Mouse (Mus musculus) 3134 (cell line): Measurements from ENCODE around the gene Garem2.

Source experiments
- DNase-seq: peaks from one replicate; pipeline ENCODE4 v3.0.0-alpha.2; 2011; ENCODE audit warnings: low spot score; ENCODE audit not compliant: insufficient read length; ENCODE audit errors: extremely low read depth

Garem2 gene

GRCm38 (mm10) chr5:30152007-30152406, 47.0 kb downstream of the Garem2 start:
- no peak for DNase-seq

GRCm38 (mm10) chr5:30152413-30152812, 47.5 kb downstream of the Garem2 start:
- DNase-seq, result no peak

GRCm38 (mm10) chr5:30153222-30153621, 48.3 kb downstream of the Garem2 start:
- DNase-seq, result no peak

- no peak for DNase-seq
These were observed 49.1 kb downstream of the Garem2 start for GRCm38 (mm10) chr5:30154013-30154412.

GRCm38 (mm10) chr5:30154474-30155394, 49.8 kb downstream of the Garem2 start, which contains the start of the genes Hadha and Hadhb:
Hadha (minus strand) TSS chr5:30155162.
Hadhb (plus strand) TSS chr5:30155248.
- peak; percentile 92 for DNase-seq

GRCm38 (mm10) chr5:30155395-30155792, 50.4 kb downstream of the Garem2 start:
- DNase-seq, result no peak

GRCm38 (mm10) chr5:30155821-30156629, 51.1 kb downstream of the Garem2 start:
- DNase-seq, result peak; percentile 4

- no peak for DNase-seq
These were observed 54.6 kb downstream of the Garem2 start for GRCm38 (mm10) chr5:30159601-30160000.

- no peak for DNase-seq
These were observed 56.9 kb downstream of the Garem2 start for GRCm38 (mm10) chr5:30161836-30162235.

- DNase-seq, result no peak
These were observed 57.4 kb downstream of the Garem2 start for GRCm38 (mm10) chr5:30162339-30162738.

GRCm38 (mm10) chr5:30165234-30165946, 60.4 kb downstream of the Garem2 start:
- no peak for DNase-seq
